Mouse (Mus musculus) CD4-positive, CD25-positive, alpha-beta regulatory T cell (primary cell): Measurements from ENCODE around the gene Cmc4. TPM values are rescaled to one million over a fixed set of nuclear protein-coding genes. Genes with fewer than 3 reads are reported as not detected.

Experiments
- polyA plus RNA-seq: library from polyadenylated mRNA; unstranded; fragments of 100-300 nt; shearing (Covaris generic); gene quantifications from one replicate; pipeline ENCODE4 v1.2.1, GENCODE M21; 2017

Gene Cmc4
- 16.7 TPM for polyA plus RNA-seq

GRCm38 (mm10) chrX:75415936-75416785, at the start of gene Cmc4, which contains the start of the genes Mtcp1 and Brcc3:
Cmc4 (minus strand) TSS chrX:75416584.
Mtcp1 (minus strand) TSS chrX:75416588.
Brcc3 (plus strand) TSS chrX:75416628.

DNA sequence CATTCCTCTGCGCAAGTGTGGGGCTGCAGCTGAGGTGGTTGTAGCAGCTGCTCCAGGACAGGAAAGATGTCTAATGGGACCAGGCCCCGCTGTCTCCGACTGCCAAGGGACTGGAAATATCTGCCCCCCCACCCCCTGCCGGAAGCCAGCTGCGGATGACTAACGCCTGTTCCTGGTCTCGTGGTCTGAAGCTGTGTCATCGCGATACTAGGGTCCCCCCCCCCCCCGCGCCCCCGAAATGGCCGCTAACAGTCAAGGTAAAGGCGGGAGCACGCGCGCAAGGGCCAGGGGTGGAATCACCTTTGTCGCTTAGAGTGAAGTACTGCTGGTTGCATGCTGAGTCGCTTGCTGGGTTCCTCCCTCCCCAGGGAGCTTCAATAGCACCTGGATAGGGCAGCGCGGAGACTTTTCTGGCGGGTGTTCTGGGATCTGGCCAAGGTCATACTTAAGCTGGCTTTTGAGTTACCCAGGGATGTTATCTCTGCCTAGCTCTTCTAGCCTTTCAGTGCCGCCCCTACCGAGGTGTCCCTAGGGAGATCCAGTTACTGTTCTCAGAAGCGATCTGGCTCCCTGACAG, 34.1 kb downstream of the Cmc4 start, which contains the start of the genes Fundc2 and F8:
Gene Fundc2 (plus strand): TSS at position 205 of the 577 bp plus-strand sequence.
Gene F8 (minus strand): TSS at position 421 of the 577 bp plus-strand sequence.

Other genes with a start within 250 kb of the Cmc4 start
- gene Fundc2, start 34.2 kb downstream of the Cmc4 start, polyA plus RNA-seq, result 55.0 TPM
- 0.49 TPM for gene F8, start 34.0 kb downstream of the Cmc4 start, polyA plus RNA-seq
- 10.4 TPM for gene Mtcp1, start within 50 bp of the Cmc4 start, polyA plus RNA-seq
- gene Brcc3, start within 50 bp of the Cmc4 start, polyA plus RNA-seq, result 59.1 TPM
- gene Vbp1, start 97.7 kb upstream of the Cmc4 start, polyA plus RNA-seq, result 129 TPM
- 0.73 TPM for gene Rab39b, start 161.6 kb upstream of the Cmc4 start, polyA plus RNA-seq